8 mouse cellular contexts compared by ENCODE assay signal in genomic region chr5:32459882-32460751, GRCm38 (mm10). TPM values are rescaled to one million over a fixed set of nuclear protein-coding genes. Genes with fewer than 3 reads are reported as not detected.
DNase-seq lines count a peak whose midpoint lies in the region; ATAC-seq and TF ChIP-seq lines count a peak whose summit lies in the region.

No protein-coding gene starts in this region.

- intact Hi-C loops in left cerebral cortex, postnatal 14 days (cut with DNase I), result loop anchor here (1.0 to 10.0 kb wide), 3 partner anchors 123 to 235 kb away; no protein-coding TSS in a partner anchor

- no peak for ATAC-seq in forebrain, embryonic 16.5 days
- no peak for ATAC-seq in intestine, embryonic 14.5 days (replicated peaks; ENCODE audit: low FRiP score, low TSS enrichment, low read depth)
- ATAC-seq in liver, embryonic 16.5 days (ENCODE audit: low read depth), result no peak

- peak; percentile 14 to 56 for DNase-seq in left cerebral cortex, postnatal 14 days (ENCODE audit: low spot score in 2 of 2)
- DNase-seq in left cerebral cortex, adult 8-10 months (ENCODE audit: low spot score in 2 of 2), result no peak
- peak; percentile 72 for DNase-seq in brain, embryonic 14.5 days (ENCODE audit: low read depth)
- DNase-seq in intestine, embryonic 14.5 days (ENCODE audit: low spot score), result no peak
- no peak for DNase-seq in ovary, postnatal 14 days (ENCODE audit: low spot score)

- TF ChIP-seq CTCF in brain, embryonic 14.5 days (IDR thresholded peaks at IDR 0.05; ENCODE audit: borderline replicate concordance, extremely low read depth, insufficient read depth, insufficient read length), result peak; percentile 8; the same call in 1 of the 2 replicates
- no peak for TF ChIP-seq CTCF in olfactory bulb, adult 2 months (IDR thresholded peaks at IDR 0.05; ENCODE audit: insufficient read depth, low read depth, low read length)

- peak overlapping the region; percentile 97 for H3K4me3 ChIP-seq in forebrain, embryonic 16.5 days (replicated peaks; ENCODE audit: low read length)
- H3K4me3 ChIP-seq in intestine, embryonic 14.5 days (ENCODE audit: low read depth, low read length), result peak overlapping the region; percentile 95
- peak overlapping the region; percentile 97 for H3K4me3 ChIP-seq in liver, embryonic 16.5 days (ENCODE audit: low read depth, low read length)
- H3K4me3 ChIP-seq in olfactory bulb, adult 2 months (ENCODE audit: insufficient read depth, low read depth, low read length), result no peak overlapping the region

- TF ChIP-seq POLR2A in brain, embryonic 14.5 days (IDR thresholded peaks at IDR 0.05; ENCODE audit: borderline replicate concordance, extremely low read depth, insufficient read depth, insufficient read length, poor library complexity, severe bottlenecking), result no peak
- TF ChIP-seq POLR2A in olfactory bulb, adult 2 months (IDR thresholded peaks at IDR 0.05; ENCODE audit: insufficient read depth, low read depth, low read length), result no peak

- H3K4me1 ChIP-seq in forebrain, embryonic 16.5 days (replicated peaks; ENCODE audit: control insufficient read depth, insufficient read depth, low read length), result peaks cover 16% of the 10 kb centered on the region
- peaks cover 11% of the 10 kb centered on the region; the same call in 1 of the 2 replicates for H3K4me1 ChIP-seq in intestine, embryonic 14.5 days (replicated peaks; ENCODE audit: control insufficient read depth, insufficient read depth, low read length)
- peaks cover 22% of the 10 kb centered on the region for H3K4me1 ChIP-seq in liver, embryonic 16.5 days (ENCODE audit: control insufficient read depth, low read depth, low read length)
- H3K4me1 ChIP-seq in olfactory bulb, adult 2 months (ENCODE audit: control insufficient read depth, insufficient read depth, low read length), result peaks cover 2% of the 10 kb centered on the region; the same call in 1 of the 2 replicates

- under 1% methylated on average over 19 of the region's 19 CpGs for WGBS in forebrain, embryonic 16.5 days
- WGBS in intestine, embryonic 14.5 days, result under 1% methylated on average over 19 of the region's 19 CpGs
- under 1% methylated on average over 19 of the region's 19 CpGs for WGBS in liver, embryonic 16.5 days (ENCODE audit: insufficient replicate concordance)
- under 1% methylated on average over 19 of the region's 19 CpGs for WGBS in olfactory bulb, adult 2 months

- no peaks in the 10 kb centered on the region for H3K36me3 ChIP-seq in forebrain, embryonic 16.5 days (ENCODE audit: control insufficient read depth, insufficient read depth)
- no peaks in the 10 kb centered on the region for H3K36me3 ChIP-seq in intestine, embryonic 14.5 days (ENCODE audit: control insufficient read depth, insufficient read depth, low read length)
- H3K36me3 ChIP-seq in liver, embryonic 16.5 days (ENCODE audit: control insufficient read depth, insufficient read depth), result no peaks in the 10 kb centered on the region

- H3K4me2 ChIP-seq in forebrain, embryonic 16.5 days (ENCODE audit: low read length), result peak overlapping the region; percentile 76
- H3K4me2 ChIP-seq in intestine, embryonic 14.5 days (ENCODE audit: low read length), result peak overlapping the region; percentile 58
- H3K4me2 ChIP-seq in liver, embryonic 16.5 days (ENCODE audit: low read depth, low read length), result peak overlapping the region; percentile 59

- H3K27ac ChIP-seq in forebrain, embryonic 16.5 days (ENCODE audit: low read length), result peak overlapping the region; percentile 99
- H3K27ac ChIP-seq in intestine, embryonic 14.5 days (ENCODE audit: low read depth), result peak overlapping the region; percentile 99
- peak overlapping the region; percentile 99 for H3K27ac ChIP-seq in liver, embryonic 16.5 days (ENCODE audit: low read length)
- peak overlapping the region; percentile 98; the same call in 1 of the 2 replicates for H3K27ac ChIP-seq in olfactory bulb, adult 2 months (ENCODE audit: insufficient read depth, low read depth, low read length)

- no peaks in the 10 kb centered on the region for H3K9me3 ChIP-seq in forebrain, embryonic 16.5 days (ENCODE audit: control insufficient read depth, low read length)
- no peaks in the 10 kb centered on the region for H3K9me3 ChIP-seq in intestine, embryonic 14.5 days (ENCODE audit: control insufficient read depth, low read length)
- no peaks in the 10 kb centered on the region for H3K9me3 ChIP-seq in liver, embryonic 16.5 days (replicated peaks; ENCODE audit: control insufficient read depth, low read length)

- H3K9ac ChIP-seq in forebrain, embryonic 16.5 days (replicated peaks; ENCODE audit: low read depth, low read length), result peak overlapping the region; percentile 97
- peak overlapping the region; percentile 99 for H3K9ac ChIP-seq in intestine, embryonic 14.5 days (ENCODE audit: low read length)
- peak overlapping the region; percentile 100 for H3K9ac ChIP-seq in liver, embryonic 16.5 days (ENCODE audit: low read depth, low read length)

- no peaks in the 10 kb centered on the region for H3K27me3 ChIP-seq in forebrain, embryonic 16.5 days (replicated peaks; ENCODE audit: control insufficient read depth, insufficient read depth, low read length)
- H3K27me3 ChIP-seq in intestine, embryonic 14.5 days (replicated peaks; ENCODE audit: control insufficient read depth, insufficient read depth, low read length), result no peaks in the 10 kb centered on the region
- no peaks in the 10 kb centered on the region for H3K27me3 ChIP-seq in liver, embryonic 16.5 days (ENCODE audit: control insufficient read depth, insufficient read depth, low read depth, low read length)

RNA-seq across cellular contexts. Expression of gene Ppp1cb, which starts 1.5 kb away (rescaled TPM):
- total RNA-seq in left cerebral cortex, postnatal 14 days (2021), result 100 to 1,000 TPM; 371 to 381 TPM
- 100 to 1,000 TPM; 369 to 425 (median 401) TPM for total RNA-seq in left cerebral cortex, adult 8-10 months (2022)
- 167 and 198 TPM in 2 replicates for polyA plus RNA-seq in brain, embryonic 14.5 days (2012; rRNA removed)
- 216 and 217 TPM in 2 replicates for polyA plus RNA-seq in forebrain, embryonic 16.5 days (2015; fragmentation: Nextera tagmentation; extraction: Ambion mirVana)
- 239 and 264 TPM in 2 replicates for polyA plus RNA-seq in intestine, embryonic 14.5 days (2014; fragmentation: Nextera tagmentation; extraction: Ambion mirVana)
- polyA plus RNA-seq in liver, embryonic 16.5 days (2015; fragmentation: Nextera tagmentation; extraction: Ambion mirVana), result 110 and 115 TPM in 2 replicates
- polyA plus RNA-seq in olfactory bulb, adult 2 months (2012; ENCODE audit: insufficient read depth, insufficient read length, low replicate concordance, missing spikeins), result 609 TPM in 1 of 2 replicates, not detected in the other

Comparison
In these comparisons a context has a peak if more than half of its experiments do, and no peak if none do; other contexts are left out.
1. DNase-seq: peak in left cerebral cortex, postnatal 14 days (2 of 2) and brain, embryonic 14.5 days (single experiment); none in left cerebral cortex, adult 8-10 months (0 of 2), intestine, embryonic 14.5 days (single experiment) and ovary, postnatal 14 days (single experiment).
2. Peak in every context shown above with its lines, with median percentiles within 50 percentile points of each other: H3K27ac ChIP-seq, H3K4me2 ChIP-seq and H3K9ac ChIP-seq.